Mouse (Mus musculus) ES-E14 (cell line): Measurements from ENCODE around the gene Tex261.

Source experiments
- CHD2 ChIP-seq: IDR thresholded peaks from 2 replicates; pipeline ENCODE4 v1.6.1; 2014; ENCODE audit warnings: mild to moderate bottlenecking, low read depth, low read length, inconsistent platforms
- HCFC1 ChIP-seq: IDR thresholded peaks from 2 replicates; pipeline ENCODE4 v1.6.1; 2012; ENCODE audit warnings: low read length, inconsistent platforms, borderline replicate concordance; ENCODE audit not compliant: insufficient read depth
- ZC3H11A ChIP-seq: IDR thresholded peaks from 2 replicates; pipeline ENCODE4 v1.6.1; 2012; ENCODE audit warnings: low read depth, mild to moderate bottlenecking, inconsistent platforms, low read length, borderline replicate concordance
- ZNF384 ChIP-seq: IDR thresholded peaks from 2 replicates; pipeline ENCODE4 v1.6.1; 2012; ENCODE audit warnings: low read depth, low read length, inconsistent platforms

DNA sequence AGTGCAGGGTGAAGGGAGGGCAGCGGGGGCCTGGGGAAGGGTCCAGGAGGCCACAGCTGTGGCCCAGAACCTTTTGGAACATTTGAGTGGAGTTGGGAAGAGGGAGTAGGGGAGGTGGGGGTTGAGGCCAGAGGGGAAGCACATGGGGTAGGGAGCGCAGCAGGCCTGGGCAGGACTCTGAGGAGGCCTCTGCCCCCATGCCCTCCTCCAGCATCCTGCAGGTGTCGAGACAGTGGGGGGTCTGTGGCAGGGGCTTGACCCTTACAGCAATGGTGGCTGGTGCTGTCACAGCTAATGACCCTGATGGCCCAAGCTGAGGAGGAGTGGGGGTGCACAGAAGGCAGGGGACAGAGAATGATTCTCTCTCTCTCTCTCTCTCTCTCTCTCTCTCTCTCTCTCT, 26.3 kb downstream of the Tex261 start:
- TF ChIP-seq CHD2 = no peak
- TF ChIP-seq HCFC1 = no peak
- TF ChIP-seq ZNF384 = no peak
- TF ChIP-seq ZC3H11A = no peak
